ENCODE assay signal across 9 mouse cellular contexts in genomic region chr2:77402329-77402728, GRCm38 (mm10).
DNase-seq lines count a peak whose midpoint lies in the region; ATAC-seq and TF ChIP-seq lines count a peak whose summit lies in the region.
"Had no signal": no experiment of that assay in that cellular context is flagged by ENCODE, and none has a peak within 500 bp of the region (broad histone marks: within the 10 kb centered on the region; RNA-seq: fewer than 3 reads in every experiment).

No protein-coding gene starts in this region.

- H3K27me3 ChIP-seq in lung, embryonic 14.5 days (ENCODE audit: insufficient read depth, low read length), result no peaks in the 10 kb centered on the region
- H3K27me3 ChIP-seq in hindbrain, embryonic 13.5 days, result no peaks in the 10 kb centered on the region
- peaks cover 17% of the 10 kb centered on the region for H3K27me3 ChIP-seq in liver, embryonic 12.5 days (replicated peaks)
- no peaks in the 10 kb centered on the region for H3K27me3 ChIP-seq in stomach, embryonic 16.5 days (ENCODE audit: control insufficient read depth, insufficient read depth, low read length)

- no peak for TF ChIP-seq CTCF in lung, embryonic 14.5 days (IDR thresholded peaks at IDR 0.05; ENCODE audit: low read depth)

- WGBS in lung, embryonic 14.5 days, result 24% methylated on average over 13 of the region's 13 CpGs
- 18% methylated on average over 13 of the region's 13 CpGs for WGBS in hindbrain, embryonic 13.5 days
- WGBS in liver, embryonic 12.5 days (ENCODE audit: insufficient replicate concordance), result 16% methylated on average over 13 of the region's 13 CpGs
- WGBS in stomach, embryonic 16.5 days, result 20% methylated on average over 13 of the region's 13 CpGs

- intact Hi-C loops in gastrocnemius, postnatal 14 days (cut with DNase I; ENCODE audit: low total_unique reads), result no loop called here

- H3K27ac ChIP-seq in lung, embryonic 14.5 days (ENCODE audit: low read depth), result no peak overlapping the region
- H3K27ac ChIP-seq in hindbrain, embryonic 13.5 days, result no peak overlapping the region
- H3K27ac ChIP-seq in liver, embryonic 12.5 days, result no peak overlapping the region
- no peak overlapping the region for H3K27ac ChIP-seq in stomach, embryonic 16.5 days (ENCODE audit: low read length)

- H3K4me2 ChIP-seq in lung, embryonic 14.5 days, result peak overlapping the region; percentile 62
- peak overlapping the region; percentile 43 for H3K4me2 ChIP-seq in hindbrain, embryonic 13.5 days
- H3K4me2 ChIP-seq in liver, embryonic 12.5 days, result peak overlapping the region; percentile 40
- peak overlapping the region; percentile 38 for H3K4me2 ChIP-seq in stomach, embryonic 16.5 days (ENCODE audit: low read depth, low read length)

- peaks cover 5% of the 10 kb centered on the region; the same call in 1 of the 2 replicates for H3K4me1 ChIP-seq in lung, embryonic 14.5 days (ENCODE audit: insufficient read depth)
- H3K4me1 ChIP-seq in hindbrain, embryonic 13.5 days (replicated peaks), result peaks cover 20% of the 10 kb centered on the region
- peaks cover 6% of the 10 kb centered on the region; the same call in 1 of the 2 replicates for H3K4me1 ChIP-seq in liver, embryonic 12.5 days
- H3K4me1 ChIP-seq in stomach, embryonic 16.5 days (ENCODE audit: control insufficient read depth, insufficient read depth, low read length), result no peaks in the 10 kb centered on the region

- DNase-seq in lung, embryonic 14.5 days, result no peak
- no peak for DNase-seq in lung, postnatal 14 days
- DNase-seq in gastrocnemius, postnatal 14 days, result no peak
- DNase-seq: kidney, adult 9 months; lung, adult 2 months had no signal

- H3K9ac ChIP-seq in lung, embryonic 14.5 days, result peak overlapping the region; percentile 13; the same call in 1 of the 2 replicates
- H3K9ac ChIP-seq in hindbrain, embryonic 13.5 days, result no peak overlapping the region
- no peak overlapping the region for H3K9ac ChIP-seq in liver, embryonic 12.5 days
- H3K9ac ChIP-seq in stomach, embryonic 16.5 days (ENCODE audit: low read length), result no peak overlapping the region

- H3K9me3 ChIP-seq in lung, embryonic 14.5 days (ENCODE audit: low read depth, low read length), result no peaks in the 10 kb centered on the region
- no peaks in the 10 kb centered on the region for H3K9me3 ChIP-seq in hindbrain, embryonic 13.5 days
- H3K9me3 ChIP-seq in liver, embryonic 12.5 days (replicated peaks), result no peaks in the 10 kb centered on the region
- no peaks in the 10 kb centered on the region for H3K9me3 ChIP-seq in stomach, embryonic 16.5 days (replicated peaks; ENCODE audit: control insufficient read depth, low read length)

- no peaks in the 10 kb centered on the region for H3K36me3 ChIP-seq in lung, embryonic 14.5 days (ENCODE audit: insufficient read depth)
- H3K36me3 ChIP-seq in hindbrain, embryonic 13.5 days, result no peaks in the 10 kb centered on the region
- no peaks in the 10 kb centered on the region for H3K36me3 ChIP-seq in liver, embryonic 12.5 days
- no peaks in the 10 kb centered on the region for H3K36me3 ChIP-seq in stomach, embryonic 16.5 days (ENCODE audit: control insufficient read depth, insufficient read depth, low read length)

- H3K4me3 ChIP-seq in lung, embryonic 14.5 days (ENCODE audit: low read depth, low read length), result peak overlapping the region; percentile 23
- H3K4me3 ChIP-seq in hindbrain, embryonic 13.5 days, result 0 out of 2 replicates have a peak overlapping the region, but pooled peaks have one; percentile 7
- 0 out of 2 replicates have a peak overlapping the region, but pooled peaks have one; percentile 10 for H3K4me3 ChIP-seq in liver, embryonic 12.5 days
- H3K4me3 ChIP-seq in stomach, embryonic 16.5 days (replicated peaks; ENCODE audit: low read length), result peak overlapping the region; percentile 7; the same call in 1 of the 2 replicates

- ATAC-seq in lung, embryonic 14.5 days (ENCODE audit: insufficient read depth), result no peak
- ATAC-seq in hindbrain, embryonic 13.5 days (ENCODE audit: low FRiP score), result no peak
- no peak for ATAC-seq in liver, embryonic 12.5 days
- ATAC-seq in stomach, embryonic 16.5 days (ENCODE audit: insufficient read depth, low FRiP score), result no peak
- ATAC-seq in activated CD4-positive, CD25-positive, alpha-beta regulatory T cell, adult 4 months, result no peak
